Mouse (Mus musculus) liver, embryonic 15.5 days (tissue): ENCODE measurements around the gene Svip. TPM values are rescaled to one million over a fixed set of nuclear protein-coding genes. Genes with fewer than 3 reads are reported as not detected.
A peak's percentile ranks its signal among the peaks of the same experiment; 100 is the strongest.

Experiments
- ATAC-seq: fragments of 200-750 bp; cut with Nextera tagmentation; 2 replicates; pipeline ENCODE4 v1.8.0; 2017; ENCODE audit warnings: moderate number of reproducible peaks, mild to moderate bottlenecking, moderate library complexity; ENCODE audit not compliant: insufficient read depth
- H3K27ac ChIP-seq: fragments of 300-500 bp; sonication (generic); replicated peaks from 2 replicates; pipeline ENCODE4 v1.5.1; 2015; ENCODE audit warnings: mild to moderate bottlenecking, inconsistent platforms
- H3K27me3 ChIP-seq: fragments of 300-500 bp; sonication (generic); 2 replicates; pipeline ENCODE4 v1.6.1; 2015; ENCODE audit warnings: mild to moderate bottlenecking, inconsistent platforms
- H3K36me3 ChIP-seq: fragments of 300-500 bp; sonication (generic); replicated peaks from 2 replicates; pipeline ENCODE4 v1.6.1; 2015; ENCODE audit warnings: moderate library complexity, mild to moderate bottlenecking, inconsistent platforms
- H3K4me1 ChIP-seq: fragments of 300-500 bp; sonication (generic); replicated peaks from 2 replicates; pipeline ENCODE4 v1.6.1; 2015; ENCODE audit warnings: inconsistent platforms
- H3K4me2 ChIP-seq: fragments of 300-500 bp; sonication (generic); 2 replicates; pipeline ENCODE4 v1.6.1; 2015; ENCODE audit warnings: moderate library complexity, mild to moderate bottlenecking, inconsistent platforms
- H3K4me3 ChIP-seq: fragments of 300-500 bp; sonication (generic); replicated peaks from 2 replicates; pipeline ENCODE4 v1.5.1; 2015; ENCODE audit warnings: mild to moderate bottlenecking, inconsistent platforms
- H3K9ac ChIP-seq: fragments of 300-500 bp; sonication (generic); 2 replicates; pipeline ENCODE4 v1.6.1; 2015; ENCODE audit warnings: moderate library complexity, mild to moderate bottlenecking, inconsistent platforms
- H3K9me3 ChIP-seq: fragments of 300-500 bp; sonication (generic); replicated peaks from 2 replicates; pipeline ENCODE4 v1.6.1; 2016; ENCODE audit warnings: inconsistent platforms
- WGBS: fragments of 180-500 bp; shearing (Covaris S2); methylation state at CpG from one replicate; pipeline ENCODE4 v1.1.7; 2015; ENCODE audit warnings: mixed read lengths; ENCODE audit not compliant: insufficient replicate concordance; 5-methylcytosine and 5-hydroxymethylcytosine counted together
- polyA plus RNA-seq: library from polyadenylated mRNA; unstranded; fragments of >200 nt; fragmentation: Nextera tagmentation; extraction: Ambion mirVana; gene quantifications from 2 replicates; pipeline ENCODE4 v1.2.1, GENCODE M21; 2015

The Svip gene
- polyA plus RNA-seq, result 17.9 and 19.8 TPM in 2 replicates

GRCm38 (mm10) chr7:52005511-52006295 lies at the start of gene Svip:
Svip (minus strand) TSS chr7:52006018.
- H3K4me1 ChIP-seq, result peaks cover 40% of the 10 kb centered on the region
- ATAC-seq, result peak; percentile 92
- H3K4me3 ChIP-seq, result peak within 1 kb of the TSS; percentile 80
- peaks cover 18% of the 10 kb centered on the region for H3K36me3 ChIP-seq
- H3K9me3 ChIP-seq, result no peaks in the 10 kb centered on the region
- peak within 1 kb of the TSS; percentile 87 for H3K4me2 ChIP-seq
- WGBS, result under 1% methylated on average over 43 of the region's 47 CpGs
- peak within 1 kb of the TSS; percentile 87 for H3K9ac ChIP-seq
- H3K27me3 ChIP-seq, result no peaks in the 10 kb centered on the region
- peak within 1 kb of the TSS; percentile 93 for H3K27ac ChIP-seq

DNA sequence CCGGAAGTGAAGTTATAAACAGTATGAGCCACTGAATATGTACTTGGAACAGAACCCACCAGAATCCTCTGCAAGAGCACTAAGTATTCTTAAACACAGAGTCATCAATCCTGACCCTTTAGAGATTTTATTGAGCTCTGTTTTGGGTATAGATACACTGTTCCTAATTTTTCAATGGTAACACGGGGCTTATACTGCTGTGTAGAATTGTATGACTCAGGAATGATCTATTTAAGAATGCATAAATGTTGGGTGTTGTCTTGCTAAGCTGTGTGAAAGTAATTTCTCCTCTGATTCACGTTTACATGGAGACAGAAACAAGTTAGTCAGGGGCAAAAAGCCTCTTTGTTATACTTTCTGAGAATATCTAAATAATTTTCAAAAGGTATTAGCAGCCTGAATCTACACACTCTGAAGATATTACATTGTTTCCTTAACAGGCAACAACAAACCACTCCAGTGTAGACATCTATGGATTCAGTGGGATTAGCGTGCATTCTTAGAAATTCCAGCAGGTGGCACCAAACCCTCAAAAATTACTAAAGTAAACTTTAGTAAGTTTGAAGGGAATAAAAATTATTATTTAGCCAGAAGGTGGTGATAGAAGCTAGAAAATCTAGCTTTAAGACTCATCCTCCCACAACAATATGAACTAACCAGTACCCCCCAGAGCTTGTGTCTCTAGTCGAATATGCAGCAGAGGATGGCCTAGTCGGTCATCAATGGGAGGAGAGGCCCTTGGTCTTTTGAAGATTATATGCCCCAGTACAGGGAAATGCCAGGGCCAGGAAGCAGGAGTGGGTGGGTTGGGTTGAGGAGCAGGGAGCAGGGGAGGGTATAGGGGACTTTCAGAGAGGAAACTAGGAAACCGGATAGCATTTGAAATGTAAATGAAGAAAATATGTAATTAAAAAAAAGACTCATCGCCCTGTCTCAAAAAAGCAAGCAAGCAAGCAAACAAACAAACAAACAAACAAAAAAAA lies 32.1 kb upstream of the Svip start:
- no peak overlapping the region for H3K4me2 ChIP-seq
- H3K4me3 ChIP-seq, result no peak overlapping the region
- no peaks in the 10 kb centered on the region for H3K9me3 ChIP-seq
- no peak for ATAC-seq
- no peaks in the 10 kb centered on the region for H3K36me3 ChIP-seq
- H3K27ac ChIP-seq, result no peak overlapping the region
- H3K4me1 ChIP-seq, result no peaks in the 10 kb centered on the region
- H3K27me3 ChIP-seq, result no peaks in the 10 kb centered on the region
- 36% methylated on average over 8 of the region's 8 CpGs for WGBS
- H3K9ac ChIP-seq, result no peak overlapping the region

DNA sequence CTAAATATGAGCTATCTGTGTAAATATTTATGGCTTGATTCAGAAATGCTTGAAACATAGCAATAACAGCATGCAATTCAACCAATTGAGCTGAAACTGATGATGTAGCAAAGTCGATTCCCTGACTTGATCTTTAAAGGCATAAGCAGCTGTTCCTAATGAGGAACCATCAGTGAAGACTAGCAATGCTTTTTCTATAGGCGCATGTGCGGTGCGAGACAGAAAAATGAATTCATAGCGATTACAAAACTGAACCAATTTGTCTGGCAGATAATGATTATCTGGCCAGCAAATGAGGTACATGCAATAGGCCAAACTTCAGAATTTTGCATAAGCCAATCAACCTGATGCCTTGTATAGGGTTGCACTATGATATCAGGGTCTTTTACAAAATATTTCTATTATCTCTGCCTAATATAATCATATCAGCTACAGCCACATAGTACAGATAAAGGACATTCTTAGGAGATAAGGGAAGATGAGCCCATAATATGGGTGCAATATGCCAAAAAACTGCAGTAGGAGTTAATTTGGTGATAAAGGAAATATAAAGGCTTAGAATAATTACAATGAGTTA lies 18.3 kb upstream of the Svip start:
- no peak overlapping the region for H3K9ac ChIP-seq
- WGBS, result 68% methylated on average over 5 of the region's 5 CpGs
- H3K4me1 ChIP-seq, result no peaks in the 10 kb centered on the region
- H3K4me2 ChIP-seq, result no peak overlapping the region
- no peak for ATAC-seq
- H3K27ac ChIP-seq, result no peak overlapping the region
- H3K4me3 ChIP-seq, result no peak overlapping the region
- no peaks in the 10 kb centered on the region for H3K27me3 ChIP-seq
- no peaks in the 10 kb centered on the region for H3K9me3 ChIP-seq
- no peaks in the 10 kb centered on the region for H3K36me3 ChIP-seq

- H3K27me3 ChIP-seq, result no peaks in the 10 kb centered on the region
- H3K4me1 ChIP-seq, result no peaks in the 10 kb centered on the region
- H3K27ac ChIP-seq, result no peak overlapping the region
- H3K4me3 ChIP-seq, result no peak overlapping the region
- no peak for ATAC-seq
- H3K36me3 ChIP-seq, result no peaks in the 10 kb centered on the region
- H3K9me3 ChIP-seq, result no peaks in the 10 kb centered on the region
- no peak overlapping the region for H3K4me2 ChIP-seq
- H3K9ac ChIP-seq, result no peak overlapping the region
- 33% methylated on average over 4 of the region's 4 CpGs for WGBS
Observed at GRCm38 (mm10) chr7:52022039-52022438, 16.2 kb upstream of the Svip start.

GRCm38 (mm10) chr7:52015628-52016027 lies 9.8 kb upstream of the Svip start, which contains the start of gene 1700015G11Rik:
1700015G11Rik (minus strand) TSS chr7:52015728.
- 67% methylated on average over 3 of the region's 3 CpGs for WGBS
- Histone ChIP-seq H3K36me3 (no peaks in the 10 kb centered on the region), H3K4me2 (no peak within 1 kb of the TSS), H3K9me3 (no peaks in the 10 kb centered on the region), H3K4me1 (no peaks in the 10 kb centered on the region; the same call in 1 of the 2 replicates), H3K9ac (no peak within 1 kb of the TSS), H3K27me3 (no peaks in the 10 kb centered on the region), H3K27ac (no peak within 1 kb of the TSS), H3K4me3 (no peak within 1 kb of the TSS)
- no peak for ATAC-seq

- no peak overlapping the region for H3K27ac ChIP-seq
- no peaks in the 10 kb centered on the region for H3K9me3 ChIP-seq
- no peaks in the 10 kb centered on the region for H3K27me3 ChIP-seq
- H3K4me2 ChIP-seq, result no peak overlapping the region
- no peak overlapping the region for H3K9ac ChIP-seq
- 47% methylated on average over 1 of the region's 1 CpGs for WGBS
- H3K4me3 ChIP-seq, result no peak overlapping the region
- no peaks in the 10 kb centered on the region; the same call in 1 of the 2 replicates for H3K4me1 ChIP-seq
- no peak for ATAC-seq
- no peaks in the 10 kb centered on the region for H3K36me3 ChIP-seq
Observed at GRCm38 (mm10) chr7:52015180-52015579, 9.4 kb upstream of the Svip start.

DNA sequence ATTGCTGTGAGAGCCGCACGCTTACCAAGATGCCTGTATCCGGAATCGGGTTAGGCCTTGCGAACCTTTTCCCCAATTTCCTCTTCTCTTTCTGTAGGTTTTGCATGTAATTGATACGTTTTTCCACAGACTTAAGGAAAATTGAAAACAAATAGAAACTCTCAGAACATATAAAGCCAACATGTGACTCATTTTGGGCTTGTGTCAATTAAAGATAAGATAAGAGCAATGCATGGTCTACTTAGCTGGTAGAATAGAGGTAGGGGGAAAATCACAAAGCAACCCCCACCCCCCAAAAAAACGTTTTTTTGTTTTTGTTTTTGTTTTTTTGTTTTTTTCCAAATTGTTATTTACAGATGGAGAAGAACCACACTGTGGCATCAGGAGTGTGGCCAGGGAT lies 7.6 kb upstream of the Svip start:
- no peak for ATAC-seq
- WGBS, result 64% methylated on average over 7 of the region's 7 CpGs
- H3K9ac ChIP-seq, result no peak overlapping the region

GRCm38 (mm10) chr7:52007138-52007537 lies 1.3 kb upstream of the Svip start:
- no peaks in the 10 kb centered on the region for H3K9me3 ChIP-seq
- peak overlapping the region; percentile 32 for H3K4me2 ChIP-seq
- no peak for ATAC-seq
- no peak overlapping the region for H3K27ac ChIP-seq
- H3K9ac ChIP-seq, result no peak overlapping the region
- peaks cover 34% of the 10 kb centered on the region for H3K4me1 ChIP-seq
- peaks cover 17% of the 10 kb centered on the region for H3K36me3 ChIP-seq
- H3K27me3 ChIP-seq, result no peaks in the 10 kb centered on the region
- no peak overlapping the region for H3K4me3 ChIP-seq
- WGBS, result 48% methylated on average over 2 of the region's 2 CpGs

More for the DNA sequence above, 7.6 kb upstream of the Svip start:
- Histone ChIP-seq H3K27me3 (no peaks in the 10 kb centered on the region), H3K36me3 (no peaks in the 10 kb centered on the region), H3K9me3 (no peaks in the 10 kb centered on the region), H3K4me1 (no peaks in the 10 kb centered on the region; the same call in 1 of the 2 replicates), H3K27ac (no peak overlapping the region), H3K4me2 (no peak overlapping the region), H3K4me3 (no peak overlapping the region)

GRCm38 (mm10) chr7:52006296-52006630 lies 445 bp upstream of the Svip start:
- Histone ChIP-seq H3K27me3 (no peaks in the 10 kb centered on the region), H3K9me3 (no peaks in the 10 kb centered on the region), H3K4me2 (peak overlapping the region; percentile 87), H3K4me3 (peak overlapping the region; percentile 80), H3K27ac (peak overlapping the region; percentile 93), H3K36me3 (peaks cover 18% of the 10 kb centered on the region), H3K4me1 (peaks cover 37% of the 10 kb centered on the region), H3K9ac (peak overlapping the region; percentile 60)
- WGBS, result under 1% methylated on average over 9 of the region's 9 CpGs
- ATAC-seq, result no peak

- H3K4me1 ChIP-seq, result peaks cover 60% of the 10 kb centered on the region
- 17% methylated on average over 3 of the region's 3 CpGs for WGBS
- H3K27me3 ChIP-seq, result no peaks in the 10 kb centered on the region
- ATAC-seq, result peak; percentile 95
- no peaks in the 10 kb centered on the region for H3K36me3 ChIP-seq
- H3K4me3 ChIP-seq, result no peak overlapping the region
- H3K9me3 ChIP-seq, result no peaks in the 10 kb centered on the region
- H3K9ac ChIP-seq, result no peak overlapping the region
- H3K4me2 ChIP-seq, result peak overlapping the region; percentile 55
- peak overlapping the region; percentile 73 for H3K27ac ChIP-seq
Observed at GRCm38 (mm10) chr7:51991020-51991419, 14.8 kb downstream of the Svip start.

- Histone ChIP-seq H3K9ac (no peak overlapping the region), H3K4me2 (no peak overlapping the region), H3K36me3 (no peaks in the 10 kb centered on the region), H3K4me1 (peaks cover 66% of the 10 kb centered on the region), H3K9me3 (no peaks in the 10 kb centered on the region), H3K27ac (no peak overlapping the region), H3K27me3 (no peaks in the 10 kb centered on the region), H3K4me3 (no peak overlapping the region)
- no peak for ATAC-seq
- WGBS, result 16% methylated on average over 6 of the region's 6 CpGs
Observed at GRCm38 (mm10) chr7:51986909-51987308, 18.9 kb downstream of the Svip start.
